Mouse (Mus musculus): ENCODE measurements around the gene L1td1. TPM values are rescaled to one million over a fixed set of nuclear protein-coding genes. Genes with fewer than 3 reads are reported as not detected.
A peak's percentile ranks its signal among the peaks of the same experiment; 100 is the strongest.

L1td1 gene
- total and polyA plus RNA-seq, 2 experiments from 2014 or later = 0.19 to 1.0 TPM

GRCm38 (mm10) chr4:98777464-98777863, 50.9 kb downstream of the L1td1 start:
- H3K27me3 ChIP-seq (ENCODE audit: insufficient read depth, low read length) = no peaks in the 10 kb centered on the region
- H3K4me1 ChIP-seq (ENCODE audit: insufficient read depth, low read length) = no peaks in the 10 kb centered on the region
- ATAC-seq = no peak
- no peak overlapping the region for H3K9ac ChIP-seq (replicated peaks; ENCODE audit: low read length)
- no peaks in the 10 kb centered on the region for H3K9me3 ChIP-seq (ENCODE audit: low read length)
- TF ChIP-seq CTCF (IDR thresholded peaks at IDR 0.05; ENCODE audit: low read depth) = no peak
- no peaks in the 10 kb centered on the region for H3K36me3 ChIP-seq (ENCODE audit: insufficient read depth, low read length)
- WGBS = 87% methylated on average over 6 of the region's 6 CpGs
- no peak overlapping the region for H3K4me2 ChIP-seq (ENCODE audit: low read depth, low read length)
- no peak overlapping the region for H3K27ac ChIP-seq
- no peak for DNase-seq (ENCODE audit: low spot score)
- no peak overlapping the region for H3K4me3 ChIP-seq (ENCODE audit: low read length)

- H3K9ac ChIP-seq (replicated peaks; ENCODE audit: low read length) = no peak overlapping the region
- H3K27me3 ChIP-seq (ENCODE audit: insufficient read depth, low read length) = no peaks in the 10 kb centered on the region
- peak overlapping the region; percentile 31 for H3K4me2 ChIP-seq (ENCODE audit: low read depth, low read length)
- ATAC-seq = no peak
- DNase-seq (ENCODE audit: low spot score) = no peak
- TF ChIP-seq CTCF (IDR thresholded peaks at IDR 0.05; ENCODE audit: low read depth) = no peak
- H3K27ac ChIP-seq = no peak overlapping the region
- 28% methylated on average over 16 of the region's 16 CpGs for WGBS
- H3K4me3 ChIP-seq (ENCODE audit: low read length) = peak overlapping the region; percentile 10
- no peaks in the 10 kb centered on the region for H3K4me1 ChIP-seq (ENCODE audit: insufficient read depth, low read length)
- no peaks in the 10 kb centered on the region for H3K36me3 ChIP-seq (ENCODE audit: insufficient read depth, low read length)
- H3K9me3 ChIP-seq (ENCODE audit: low read length) = no peaks in the 10 kb centered on the region
Measured at GRCm38 (mm10) chr4:98778219-98778618, 51.7 kb downstream of the L1td1 start.

GRCm38 (mm10) chr4:98785851-98786250, 59.3 kb downstream of the L1td1 start:
- ATAC-seq (no peak), DNase-seq (ENCODE audit: low spot score) (no peak)
- Histone ChIP-seq H3K4me2 (ENCODE audit: low read depth, low read length) (no peak overlapping the region), H3K9me3 (ENCODE audit: low read length) (no peaks in the 10 kb centered on the region), H3K36me3 (ENCODE audit: insufficient read depth, low read length) (no peaks in the 10 kb centered on the region), H3K4me1 (ENCODE audit: insufficient read depth, low read length) (no peaks in the 10 kb centered on the region), H3K4me3 (ENCODE audit: low read length) (no peak overlapping the region), H3K27ac (no peak overlapping the region), H3K27me3 (ENCODE audit: insufficient read depth, low read length) (no peaks in the 10 kb centered on the region), H3K9ac (replicated peaks; ENCODE audit: low read length) (no peak overlapping the region)
- no peak for TF ChIP-seq CTCF (IDR thresholded peaks at IDR 0.05; ENCODE audit: low read depth)
- 44% methylated on average over 8 of the region's 8 CpGs for WGBS

- H3K4me3 ChIP-seq (ENCODE audit: low read length) = no peak overlapping the region
- DNase-seq (ENCODE audit: low spot score) = no peak
- no peak for ATAC-seq
- H3K36me3 ChIP-seq (ENCODE audit: insufficient read depth, low read length) = no peaks in the 10 kb centered on the region
- H3K27ac ChIP-seq = no peak overlapping the region
- no peak overlapping the region for H3K4me2 ChIP-seq (ENCODE audit: low read depth, low read length)
- 28% methylated on average over 3 of the region's 3 CpGs for WGBS
- no peaks in the 10 kb centered on the region for H3K4me1 ChIP-seq (ENCODE audit: insufficient read depth, low read length)
- no peak for TF ChIP-seq CTCF (IDR thresholded peaks at IDR 0.05; ENCODE audit: low read depth)
- no peak overlapping the region for H3K9ac ChIP-seq (replicated peaks; ENCODE audit: low read length)
- no peaks in the 10 kb centered on the region for H3K9me3 ChIP-seq (ENCODE audit: low read length)
- no peaks in the 10 kb centered on the region for H3K27me3 ChIP-seq (ENCODE audit: insufficient read depth, low read length)
Measured at GRCm38 (mm10) chr4:98786281-98786680, 59.7 kb downstream of the L1td1 start.

Other genes starting within 250 kb of the L1td1 start
- 5.6 and 5.9 TPM in 2 replicates for gene Kank4, start 90.8 kb downstream of the L1td1 start, total RNA-seq (2014; rRNA removed)
- 0.67 and 0.69 TPM in 2 replicates for gene Kank4, start 90.8 kb downstream of the L1td1 start, polyA plus RNA-seq (2015; fragmentation: Nextera tagmentation; extraction: Ambion mirVana)
- gene I0C0044D17Rik, start 97.1 kb downstream of the L1td1 start, total RNA-seq (2014; rRNA removed) = not detected in 2 replicates
- gene I0C0044D17Rik, start 97.1 kb downstream of the L1td1 start, polyA plus RNA-seq (2015; fragmentation: Nextera tagmentation; extraction: Ambion mirVana) = not detected in 2 replicates
- 9.9 and 11.4 TPM in 2 replicates for gene Usp1, start 197.1 kb downstream of the L1td1 start, total RNA-seq (2014; rRNA removed)
- gene Usp1, start 197.1 kb downstream of the L1td1 start, polyA plus RNA-seq (2015; fragmentation: Nextera tagmentation; extraction: Ambion mirVana) = 39.6 and 42.6 TPM in 2 replicates